Mouse (Mus musculus): ENCODE data around the gene Tuba4a.

The Tuba4a gene

GRCm38 (mm10) chr1:75219531-75219930, at the start of gene Tuba4a:
Tuba4a (minus strand) TSS chr1:75219865.
- peak in 1 of 2 experiments; percentile 69 for DNase-seq

- DNase-seq: peak; percentile 71 to 74
Measured at GRCm38 (mm10) chr1:75264091-75264880, 44.6 kb upstream of the Tuba4a start, which contains the start of gene Ptprn. Ptprn (minus strand) TSS chr1:75264502.

- peak in 1 of 2 experiments; percentile 38 for DNase-seq
Measured at GRCm38 (mm10) chr1:75262969-75263951, 43.6 kb upstream of the Tuba4a start.

GRCm38 (mm10) chr1:75261278-75261677, 41.6 kb upstream of the Tuba4a start:
- DNase-seq: no peak

- DNase-seq: no peak
Measured at GRCm38 (mm10) chr1:75255516-75256046, 35.9 kb upstream of the Tuba4a start.

- no peak for DNase-seq
Measured at GRCm38 (mm10) chr1:75254625-75255013, 35.0 kb upstream of the Tuba4a start.

- peak; percentile 88 to 95 for DNase-seq
Measured at GRCm38 (mm10) chr1:75253849-75254624, 34.4 kb upstream of the Tuba4a start.

DNA sequence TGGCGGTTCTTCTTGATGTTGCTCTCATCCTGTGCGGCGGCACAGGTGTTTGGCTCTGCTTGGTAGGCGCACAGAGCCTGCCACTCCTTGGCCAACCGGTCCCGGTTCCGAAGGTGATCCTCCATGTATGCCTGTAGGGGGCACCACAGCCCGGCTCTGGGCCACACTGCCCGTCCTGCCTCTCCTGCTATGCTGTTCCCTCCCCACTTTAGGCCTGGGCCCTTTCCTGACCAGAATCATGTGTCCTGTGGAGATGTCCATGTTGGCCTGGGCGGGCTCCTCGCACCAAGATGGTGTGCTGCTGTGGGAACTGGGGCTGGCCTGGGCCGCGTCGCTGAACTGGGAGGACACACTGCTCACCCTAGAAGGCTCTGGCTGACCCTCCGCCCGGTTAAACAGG, 33.4 kb upstream of the Tuba4a start:
- peak in 1 of 2 experiments; percentile 38 for DNase-seq

DNA sequence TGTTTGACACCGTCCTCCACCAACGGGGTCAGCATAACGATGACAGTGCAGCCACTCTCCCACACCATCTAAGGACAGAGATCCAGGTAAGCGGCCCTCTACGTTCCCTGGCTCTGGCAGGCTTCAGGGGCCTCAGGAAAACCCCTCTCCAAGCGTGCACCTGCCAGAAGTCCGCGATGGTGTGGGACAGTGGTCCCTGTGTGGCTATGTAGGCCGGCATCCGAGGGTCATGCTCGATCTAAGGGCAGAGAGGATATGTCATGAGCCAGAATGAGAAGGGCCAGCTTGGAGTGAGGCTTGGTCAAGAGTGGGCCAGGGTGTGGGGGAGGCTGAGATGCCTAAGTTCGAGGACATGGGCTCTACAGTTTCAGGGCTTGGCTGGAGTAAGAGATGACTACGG, 32.6 kb upstream of the Tuba4a start:
- DNase-seq: no peak

DNA sequence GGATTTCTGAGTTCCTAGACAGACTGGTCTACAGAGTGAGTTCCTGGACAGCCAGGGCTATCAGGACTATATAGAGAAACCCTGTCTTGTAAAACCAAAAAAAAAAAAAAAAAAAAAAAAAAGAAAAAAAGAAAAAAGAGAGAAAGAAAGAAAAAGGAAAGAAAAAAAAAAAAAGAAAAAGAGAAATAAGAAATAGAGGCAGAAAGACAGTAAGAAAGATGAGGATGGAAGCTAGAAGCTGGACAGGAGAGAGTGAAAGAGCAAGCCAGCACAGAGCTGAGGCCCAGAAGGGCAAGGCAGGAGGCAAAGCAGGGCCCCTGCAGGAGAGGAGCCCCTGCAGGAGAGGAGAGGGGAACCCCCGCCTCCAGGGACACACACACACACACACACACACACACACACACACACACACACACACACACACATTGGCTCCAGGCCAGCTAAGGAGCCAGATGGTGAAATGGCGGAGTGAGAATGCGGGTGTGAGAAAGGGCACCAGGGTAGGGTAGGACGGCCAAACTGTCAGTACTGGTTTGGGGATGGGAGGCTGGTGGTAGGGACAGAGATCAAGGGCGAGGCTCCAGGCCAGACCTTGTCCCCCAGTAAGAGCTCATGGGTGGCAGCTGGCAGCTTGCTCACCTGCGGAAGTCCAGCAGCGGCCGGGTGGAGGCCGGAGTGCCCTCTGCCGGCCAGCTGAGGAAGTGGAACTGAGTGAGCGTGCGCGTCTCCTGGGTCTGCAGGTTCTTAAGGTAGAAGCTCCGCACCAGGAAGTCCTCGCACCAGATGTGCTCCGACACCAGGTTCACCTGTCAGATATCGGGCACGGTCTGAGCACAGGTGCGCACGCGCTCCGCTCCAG, 31.7 kb upstream of the Tuba4a start:
- peak; percentile 88 for DNase-seq

GRCm38 (mm10) chr1:75250498-75250897, 30.8 kb upstream of the Tuba4a start:
- DNase-seq: peak; percentile 69 to 77

DNA sequence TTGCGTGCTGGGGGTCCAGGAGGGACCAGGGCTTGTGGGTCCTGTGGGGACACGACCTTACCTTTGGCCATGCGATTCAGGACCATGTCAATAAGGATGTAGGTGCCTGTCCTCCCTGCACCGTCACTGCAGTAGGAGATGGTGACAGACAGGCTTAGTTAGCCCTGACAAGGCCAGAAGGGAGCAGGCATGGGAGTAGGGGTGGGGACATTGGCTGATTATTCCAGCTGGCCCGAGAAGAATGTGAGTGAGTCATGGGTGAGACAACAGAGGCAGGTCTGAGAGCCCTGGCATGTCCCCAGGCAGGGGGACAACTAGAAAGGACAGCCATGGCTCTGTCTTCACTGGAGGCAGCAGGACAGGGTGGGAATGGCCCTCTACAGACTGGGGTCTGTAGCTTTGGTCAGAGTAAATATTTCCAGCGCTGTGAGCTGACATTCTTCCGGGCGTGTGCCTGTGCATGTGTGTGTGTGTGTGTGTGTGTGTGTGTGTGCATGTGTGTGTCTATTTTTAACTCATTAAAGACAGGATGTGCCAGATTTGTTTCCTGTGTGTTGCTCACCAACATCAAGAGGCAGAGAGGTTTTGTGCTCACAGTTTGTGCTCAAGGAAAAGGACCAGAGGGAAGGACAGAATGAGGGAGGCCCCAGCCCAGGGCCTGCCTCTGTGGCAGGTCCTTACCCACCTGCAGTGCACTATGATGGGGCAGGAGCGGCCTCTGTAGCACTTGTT, 28.5 kb upstream of the Tuba4a start:
- DNase-seq: peak; percentile 62 to 66

DNA sequence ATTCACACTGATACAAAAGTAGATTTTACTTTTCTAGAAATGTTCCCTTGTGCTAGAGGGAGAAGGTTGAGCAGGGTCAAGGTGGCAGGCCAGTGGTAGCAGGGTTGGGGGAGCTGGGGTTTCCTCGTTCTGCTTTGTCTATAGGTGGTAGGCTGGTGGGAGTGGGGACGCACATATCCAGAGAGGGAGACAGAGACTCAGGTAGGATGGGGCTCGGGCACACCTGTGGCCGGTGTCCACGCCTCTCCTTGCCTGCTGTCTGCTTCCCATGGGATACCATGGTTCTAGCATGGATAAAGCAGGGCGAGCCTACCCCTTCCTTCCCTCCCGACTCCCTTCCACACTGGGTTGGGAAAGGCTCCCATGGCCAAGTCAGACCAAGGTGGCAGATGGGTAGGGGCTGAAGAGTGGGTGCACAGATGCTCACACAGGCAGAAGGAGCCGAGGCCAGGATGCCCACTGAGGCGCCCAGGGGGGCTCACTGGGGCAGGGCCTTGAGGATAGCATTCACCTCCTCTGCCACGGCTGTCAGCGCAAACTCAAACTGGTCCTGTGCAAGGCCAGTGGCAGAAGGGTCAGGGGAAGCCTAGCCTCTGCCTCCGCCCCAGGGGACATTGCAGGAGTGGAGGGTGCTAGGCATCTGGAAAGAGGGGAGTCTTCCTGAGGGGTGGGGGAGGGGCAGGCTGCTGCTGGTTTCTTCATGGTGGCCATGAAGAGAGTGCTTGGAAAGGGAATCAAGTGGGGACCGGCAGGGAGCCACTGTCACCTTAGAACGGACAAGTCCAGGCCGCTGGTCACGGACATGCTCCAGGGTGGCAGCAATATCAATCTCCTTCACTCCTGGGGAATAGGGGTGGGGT, 27.6 kb upstream of the Tuba4a start:
- DNase-seq: no peak

DNA sequence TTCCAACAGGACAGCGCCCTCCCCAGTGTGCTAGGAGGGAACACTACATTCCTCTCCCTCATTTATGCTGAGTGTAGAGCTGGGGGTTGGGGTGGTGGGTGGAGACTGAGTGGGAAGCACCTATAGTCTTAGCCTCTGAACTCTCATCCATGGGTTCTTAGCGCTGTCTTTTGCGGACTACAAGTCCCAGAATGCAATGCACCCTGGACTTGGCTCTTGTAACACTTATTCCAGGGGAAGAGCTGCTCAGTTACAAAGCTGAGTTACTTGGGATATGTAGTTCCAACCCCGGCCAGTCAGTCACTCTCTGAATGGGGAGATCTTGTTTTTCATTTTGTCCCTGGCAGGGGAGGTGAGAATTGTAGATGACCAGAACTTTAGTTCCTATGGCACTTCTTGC, 25.2 kb upstream of the Tuba4a start:
- peak; percentile 52 to 58 for DNase-seq

GRCm38 (mm10) chr1:75244175-75244826, 24.6 kb upstream of the Tuba4a start:
- no peak for DNase-seq

- no peak for DNase-seq
Measured at GRCm38 (mm10) chr1:75243411-75243810, 23.7 kb upstream of the Tuba4a start.

GRCm38 (mm10) chr1:75239591-75239990, 19.9 kb upstream of the Tuba4a start:
- peak; percentile 52 to 63 for DNase-seq

- DNase-seq: peak; percentile 88 to 90
Measured at GRCm38 (mm10) chr1:75236117-75237050, 16.7 kb upstream of the Tuba4a start, which contains the start of gene Dnajb2. Dnajb2 (plus strand) TSS chr1:75236406.

Measured in cerebellum, postnatal 36 days (tissue).